Mouse (Mus musculus) embryo, embryonic 11 days (tissue): ENCODE measurements around the gene Vmn2r56.
A peak's percentile ranks its signal among the peaks of the same experiment; 100 is the strongest.
"Not testable (repeated sequence)": the region's sequence is repeated elsewhere in the genome, so short reads cannot be mapped to it uniquely, and the experiment has no call there.

Experiments used
- DNase-seq: peaks from one replicate; pipeline ENCODE4 v3.0.0-alpha.2; 2015

The Vmn2r56 gene

DNA sequence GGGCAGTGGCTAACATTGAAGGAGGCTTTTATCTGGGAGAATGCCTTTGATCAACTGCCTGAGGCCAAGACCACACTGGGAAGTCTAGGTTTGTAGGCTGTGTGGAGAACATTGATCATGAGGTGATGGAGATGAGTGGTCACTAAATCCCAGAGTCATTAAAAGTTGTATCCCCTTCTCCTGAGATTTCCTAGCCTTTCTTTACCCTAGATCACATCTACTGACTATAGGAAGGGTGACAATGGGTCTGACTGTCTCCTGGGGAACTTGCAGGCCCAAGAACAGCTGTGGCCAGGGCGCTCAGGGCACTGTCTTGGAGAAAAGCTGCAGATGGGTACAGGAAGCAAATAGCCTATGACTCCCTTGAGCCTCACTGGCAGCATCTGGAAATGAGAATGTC lies at the start of gene Vmn2r56:
Gene Vmn2r56, minus strand, starts transcription at position 101 of the 400 bp plus-strand sequence.
- no peak for DNase-seq

DNA sequence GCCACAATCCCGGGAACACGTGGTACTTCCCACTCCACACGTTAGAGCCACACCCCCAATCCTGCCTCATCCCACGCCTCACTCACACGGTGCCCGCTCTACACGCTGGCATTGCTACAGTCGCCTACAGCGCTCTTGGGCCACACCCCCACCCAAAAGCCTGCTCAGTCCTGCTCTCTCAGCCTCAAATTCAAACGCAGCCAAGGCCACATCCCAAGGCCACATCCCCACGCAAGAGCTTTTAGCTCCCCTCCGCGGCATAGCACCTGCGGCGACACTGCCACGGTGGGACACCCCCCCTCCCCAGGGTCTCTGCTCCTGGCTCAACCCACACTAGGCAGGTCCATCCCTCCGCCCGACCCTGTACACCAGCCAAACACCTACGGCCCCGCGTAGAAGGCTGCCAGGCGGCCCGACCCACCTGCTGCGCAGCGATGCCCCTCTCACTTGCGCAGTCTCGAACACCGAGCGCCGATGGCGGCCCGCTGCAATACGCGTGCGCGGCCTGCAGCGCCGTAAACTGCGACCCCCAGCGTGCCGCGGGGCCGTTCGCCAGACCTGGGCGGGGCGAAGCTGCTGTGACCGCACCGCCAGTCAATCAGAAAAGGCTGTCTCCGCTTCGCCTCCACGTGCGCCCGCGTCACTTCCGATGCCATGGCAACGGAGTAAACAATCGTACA lies 45.5 kb upstream of the Vmn2r56 start:
- peak; percentile 95 for DNase-seq

DNA sequence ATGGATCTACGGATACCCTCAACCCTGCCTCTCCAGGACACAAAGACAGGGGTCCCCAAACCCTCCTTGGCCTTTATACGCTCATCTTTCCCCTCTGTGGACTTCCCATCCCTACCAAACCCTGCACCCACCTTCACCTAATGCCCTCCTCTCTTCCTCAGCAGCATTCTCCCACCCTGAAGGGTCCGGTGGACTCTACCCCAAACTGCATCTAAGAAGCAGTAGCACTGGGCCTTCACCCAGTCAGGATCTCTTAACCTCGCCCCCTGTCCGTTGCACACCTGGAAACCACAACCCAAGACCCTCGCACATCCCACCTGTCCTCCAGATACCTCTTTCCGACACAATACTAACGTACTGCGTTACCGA lies 45.0 kb upstream of the Vmn2r56 start:
- DNase-seq = no peak

DNA sequence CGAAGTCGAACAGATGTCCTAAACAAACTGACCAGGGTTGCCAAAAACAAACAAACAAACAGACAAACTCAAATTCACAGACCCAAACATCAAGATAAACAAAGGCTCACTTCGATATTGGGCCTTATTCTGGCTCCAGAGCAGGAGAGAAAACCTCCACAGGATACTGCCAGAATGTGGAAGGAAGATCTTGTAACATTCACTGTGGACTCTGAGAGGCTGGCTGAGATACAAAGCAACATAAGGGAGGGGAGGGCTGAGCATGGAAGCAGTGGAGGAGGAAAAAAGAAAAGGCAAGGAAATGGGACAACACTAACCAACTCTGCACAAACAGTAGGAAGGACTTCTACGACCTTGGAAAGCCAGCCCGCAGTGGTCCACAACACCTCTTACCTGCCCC lies 44.3 kb upstream of the Vmn2r56 start:
- no peak for DNase-seq

DNA sequence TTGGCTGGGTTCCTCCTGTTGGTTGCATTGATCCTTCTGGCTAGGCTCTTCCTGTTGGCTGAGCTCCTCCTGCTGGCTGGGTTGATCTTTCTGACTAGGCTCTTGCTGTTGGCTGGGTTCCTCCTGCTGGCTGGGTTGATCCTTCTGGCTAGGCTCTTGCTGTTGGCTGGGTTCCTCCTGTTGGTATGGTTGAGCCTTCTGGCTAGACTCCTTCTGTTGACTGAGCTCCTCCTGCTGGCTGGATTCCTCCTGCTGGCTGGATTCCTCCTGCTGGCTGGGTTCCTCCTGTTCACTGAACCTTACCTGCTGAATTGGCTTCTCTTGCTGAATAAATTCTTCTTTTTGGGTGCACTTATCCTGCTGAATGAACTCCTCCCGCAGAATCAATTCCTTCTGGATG lies 39.8 kb upstream of the Vmn2r56 start:
- DNase-seq = no peak

DNA sequence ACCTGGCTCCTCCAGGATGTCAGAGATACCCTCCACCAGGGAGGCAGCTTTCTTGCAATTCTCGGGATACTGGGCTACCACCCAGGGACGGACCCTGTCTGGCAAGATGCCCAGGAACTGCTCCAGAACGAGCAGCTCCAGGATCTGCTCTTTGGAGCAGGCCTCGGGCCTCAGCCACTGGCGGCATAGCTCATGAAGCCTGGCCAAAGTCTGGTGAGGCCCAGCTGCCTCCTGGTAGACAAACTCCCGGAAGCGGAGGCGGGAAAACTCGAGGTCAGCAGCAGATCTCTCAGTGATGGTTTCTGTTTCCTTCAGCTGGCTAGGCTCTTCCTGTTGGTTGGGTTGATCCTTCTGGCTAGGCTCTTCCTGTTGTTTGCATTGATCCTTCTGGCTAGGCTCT lies 39.3 kb upstream of the Vmn2r56 start:
- DNase-seq = no peak

DNA sequence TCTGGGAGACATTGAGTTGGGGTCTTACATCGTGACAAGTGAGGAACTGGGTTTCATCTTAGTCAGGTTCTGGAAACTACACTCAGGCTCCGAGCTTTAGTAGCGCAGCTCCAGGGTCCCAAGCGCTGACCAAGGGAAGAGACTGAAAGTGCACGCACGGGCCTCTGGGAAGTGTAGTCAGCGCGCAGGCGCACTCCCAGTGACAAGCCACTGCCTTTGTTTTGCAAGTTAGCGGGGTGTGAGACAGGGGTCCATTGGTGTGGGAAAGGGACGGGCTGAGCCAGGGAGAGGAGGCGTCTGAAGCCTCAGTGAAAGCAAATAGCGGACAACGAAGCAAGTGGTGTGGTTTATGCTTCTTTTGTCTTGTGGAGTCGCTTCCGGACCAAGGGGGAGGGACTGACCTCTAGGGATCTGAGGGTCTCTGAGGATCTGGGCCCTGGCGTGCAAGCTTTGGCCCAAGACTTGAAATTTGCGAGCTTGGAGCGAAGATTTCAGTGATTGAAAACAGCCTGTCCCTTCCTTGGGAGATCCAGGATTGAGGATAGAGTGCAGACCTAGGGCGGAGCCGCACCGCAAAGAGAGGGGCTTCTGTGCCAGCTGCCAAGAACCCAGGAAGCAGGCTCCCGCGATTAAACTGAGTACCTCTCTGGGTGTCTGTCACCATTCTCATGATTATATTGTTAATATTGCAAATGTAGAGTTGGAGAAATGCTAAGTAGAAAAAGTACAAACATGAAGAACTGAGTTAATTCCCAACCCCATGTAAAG lies 14.8 kb upstream of the Vmn2r56 start:
- peak; percentile 15 for DNase-seq

DNA sequence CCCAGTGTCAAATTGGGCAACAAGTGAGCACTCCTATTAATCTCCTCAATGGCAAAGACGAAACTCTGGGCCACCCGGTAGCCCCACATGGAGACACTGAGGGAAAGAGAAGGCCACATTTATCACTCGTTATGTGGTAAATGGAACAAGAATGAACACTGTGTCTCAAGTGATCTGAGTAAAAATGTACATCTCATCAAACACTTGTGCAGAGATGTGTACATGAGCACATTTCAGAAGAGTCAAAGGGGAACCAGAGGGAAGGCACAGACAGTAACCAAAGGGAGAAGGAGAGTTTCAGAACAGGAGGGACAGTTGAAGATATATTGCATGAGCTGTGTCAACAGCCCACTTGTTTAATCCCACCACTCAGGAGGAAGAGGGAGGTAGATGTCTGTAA lies 49.9 kb downstream of the Vmn2r56 start, which contains the start of gene Vmn2r55:
Gene Vmn2r55, minus strand, starts transcription at position 101 of the 400 bp plus-strand sequence.
- not testable (repeated sequence) for DNase-seq

DNA sequence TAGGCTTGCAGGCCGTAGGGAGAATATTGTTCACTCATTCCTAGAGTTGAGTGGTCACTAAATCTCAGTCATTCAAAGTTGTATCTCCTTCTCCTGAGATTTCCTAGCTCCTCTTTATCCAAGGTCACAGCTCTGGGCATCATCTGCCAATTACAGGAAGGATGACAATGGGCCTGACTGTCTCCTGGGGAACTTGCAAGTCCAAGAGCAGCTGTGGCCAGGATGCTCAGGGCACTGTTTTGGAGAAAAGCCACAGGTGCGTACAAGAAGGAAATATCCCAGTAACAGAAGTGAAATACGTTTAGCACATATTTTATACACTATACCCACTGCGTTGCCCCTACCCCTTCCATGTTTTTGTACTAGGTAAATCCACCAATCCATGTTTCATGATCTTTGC lies 94.6 kb downstream of the Vmn2r56 start, which contains the start of gene Vmn2r54:
Gene Vmn2r54, minus strand, starts transcription at position 101 of the 400 bp plus-strand sequence.
- DNase-seq = not testable (repeated sequence)
